Mouse (Mus musculus) embryonic facial prominence, embryonic 13.5 days (tissue): ENCODE results near the gene Omd. TPM values are rescaled to one million over a fixed set of nuclear protein-coding genes. Genes with fewer than 3 reads are reported as not detected.

Experiments used
- ATAC-seq: fragments of 200-750 bp; cut with Nextera tagmentation; 2 replicates; pipeline ENCODE4 v1.8.0; 2017; ENCODE audit warnings: low read depth; ENCODE audit not compliant: insufficient number of reproducible peaks, insufficient read depth, low FRiP score, low TSS enrichment
- H3K27ac ChIP-seq: fragments of 300-500 bp; sonication (generic); 2 replicates; pipeline ENCODE4 v1.5.1; 2015; ENCODE audit warnings: moderate library complexity, mild to moderate bottlenecking, inconsistent platforms
- H3K27me3 ChIP-seq: fragments of 300-500 bp; sonication (generic); 2 replicates; pipeline ENCODE4 v1.6.1; 2015; ENCODE audit warnings: mild to moderate bottlenecking, inconsistent platforms
- H3K36me3 ChIP-seq: fragments of 300-500 bp; sonication (generic); 2 replicates; pipeline ENCODE4 v1.6.1; 2015; ENCODE audit warnings: mild to moderate bottlenecking, inconsistent platforms
- H3K4me1 ChIP-seq: fragments of 300-500 bp; sonication (generic); 2 replicates; pipeline ENCODE4 v1.6.1; 2015; ENCODE audit warnings: inconsistent platforms
- H3K4me2 ChIP-seq: fragments of 300-500 bp; sonication (generic); 2 replicates; pipeline ENCODE4 v1.6.1; 2015; ENCODE audit warnings: moderate library complexity, mild to moderate bottlenecking, inconsistent platforms
- H3K4me3 ChIP-seq: fragments of 300-500 bp; sonication (generic); 2 replicates; pipeline ENCODE4 v1.5.1; 2015; ENCODE audit warnings: mild to moderate bottlenecking, inconsistent platforms
- H3K9ac ChIP-seq: fragments of 300-500 bp; sonication (generic); 2 replicates; pipeline ENCODE4 v1.6.1; 2015; ENCODE audit warnings: mild to moderate bottlenecking, inconsistent platforms
- H3K9me3 ChIP-seq: fragments of 300-500 bp; sonication (generic); 2 replicates; pipeline ENCODE4 v1.6.1; 2016; ENCODE audit warnings: inconsistent platforms
- WGBS: fragments of 180-500 bp; shearing (Covaris S2); methylation state at CpG from one replicate; pipeline ENCODE4 v1.1.7; 2015; ENCODE audit warnings: mixed read lengths; 5-methylcytosine and 5-hydroxymethylcytosine counted together
- polyA plus RNA-seq: library from polyadenylated mRNA; unstranded; fragments of >200 nt; fragmentation: Nextera tagmentation; extraction: Ambion mirVana; gene quantifications from 2 replicates; pipeline ENCODE4 v1.2.1, GENCODE M21; 2015

The Omd gene
- polyA plus RNA-seq, 1 experiment from 2014 or later, result 18.8 TPM

DNA sequence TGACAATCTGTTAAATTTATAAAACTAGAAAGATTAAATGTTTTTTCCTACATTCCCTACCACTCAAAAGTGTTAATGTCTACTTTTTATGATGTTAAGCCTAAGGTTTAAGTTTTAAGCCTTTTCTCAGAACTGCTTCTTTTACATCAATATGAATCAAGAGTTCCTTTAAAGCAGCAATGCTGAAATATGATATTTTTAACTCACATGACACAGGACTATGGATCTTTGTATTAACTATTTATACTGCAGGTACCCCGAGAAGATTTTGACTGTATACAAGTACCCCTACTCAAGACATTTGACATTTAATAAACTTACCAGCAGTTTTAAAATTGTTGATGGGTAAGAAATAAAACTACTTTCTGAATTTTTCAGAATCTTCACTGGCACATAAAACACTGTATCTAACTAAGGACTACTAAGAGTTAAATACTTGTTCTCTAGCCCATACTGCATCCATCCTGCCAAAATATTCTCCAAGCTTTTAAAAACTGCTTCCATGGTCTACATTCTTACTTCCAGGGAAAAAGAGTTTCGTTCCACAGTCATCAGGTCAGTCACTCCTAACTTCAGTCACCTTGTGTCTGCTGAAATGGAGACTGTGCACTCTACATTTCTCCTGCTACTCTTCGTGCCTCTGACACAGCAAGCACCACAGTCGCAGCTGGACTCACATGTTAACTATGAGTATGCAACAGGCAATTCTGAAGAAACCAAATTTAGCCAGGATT is 26.5 kb downstream of the Omd start:
- ATAC-seq, result no peak
- H3K4me3 ChIP-seq, result peak overlapping the region; percentile 35
- H3K27ac ChIP-seq, result peak overlapping the region; percentile 82
- peak overlapping the region; percentile 61; the same call in 1 of the 2 replicates for H3K9ac ChIP-seq
- 0 out of 2 replicates have a peak, but pooled peaks cover 5% of the 10 kb centered on the region for H3K36me3 ChIP-seq
- H3K4me2 ChIP-seq, result peak overlapping the region; percentile 51
- no peaks in the 10 kb centered on the region for H3K9me3 ChIP-seq
- H3K4me1 ChIP-seq, result peaks cover 3% of the 10 kb centered on the region; the same call in 1 of the 2 replicates
- no peaks in the 10 kb centered on the region for H3K27me3 ChIP-seq
- 38% methylated on average over 4 of the region's 4 CpGs for WGBS

DNA sequence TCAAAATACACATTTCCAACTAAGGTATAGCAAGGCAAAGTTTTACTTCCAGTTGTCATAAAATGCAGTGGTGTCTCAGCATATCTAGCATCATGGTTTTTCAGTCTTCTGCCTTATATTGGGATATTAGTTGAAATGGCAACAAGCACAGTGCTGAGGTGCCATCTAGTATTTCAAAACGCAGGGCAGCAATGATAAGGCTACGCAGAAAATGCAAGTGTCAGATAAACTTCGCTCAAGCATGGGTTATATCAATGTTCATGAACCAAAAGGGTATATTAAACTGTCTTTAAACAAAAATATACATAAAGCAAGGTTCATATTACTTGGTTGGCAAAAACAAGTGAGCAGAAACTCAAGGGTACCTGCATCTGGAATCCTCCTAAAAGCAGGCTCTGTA is 34.8 kb downstream of the Omd start:
- Histone ChIP-seq H3K27ac (no peak overlapping the region), H3K4me3 (no peak overlapping the region), H3K9ac (no peak overlapping the region), H3K27me3 (no peaks in the 10 kb centered on the region), H3K36me3 (peaks cover 19% of the 10 kb centered on the region; the same call in 1 of the 2 replicates), H3K4me2 (no peak overlapping the region), H3K4me1 (0 out of 2 replicates have a peak, but pooled peaks cover 3% of the 10 kb centered on the region), H3K9me3 (no peaks in the 10 kb centered on the region)
- no peak for ATAC-seq
- WGBS, result 89% methylated on average over 3 of the region's 3 CpGs

DNA sequence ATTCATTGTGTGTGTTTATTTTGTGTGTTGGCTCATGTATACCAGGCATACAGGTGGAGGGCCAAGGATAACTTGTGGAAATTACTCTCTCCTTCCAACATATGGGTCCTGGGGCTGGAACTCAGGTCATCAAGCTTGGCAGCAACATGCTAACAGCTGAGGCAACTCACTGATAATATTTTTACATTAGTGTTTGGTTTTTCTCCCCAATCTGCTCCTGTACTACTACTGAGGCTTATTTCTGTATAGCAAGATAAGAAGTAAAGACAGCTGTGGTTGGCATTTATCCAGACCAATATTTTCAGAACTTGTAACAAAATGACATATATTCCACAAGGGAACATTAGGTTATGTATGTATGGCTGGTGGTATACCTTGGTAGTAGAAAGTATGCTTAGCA is 36.1 kb downstream of the Omd start:
- Histone ChIP-seq H3K27ac (no peak overlapping the region), H3K4me2 (no peak overlapping the region), H3K9me3 (no peaks in the 10 kb centered on the region), H3K4me3 (no peak overlapping the region), H3K27me3 (no peaks in the 10 kb centered on the region), H3K9ac (no peak overlapping the region), H3K4me1 (0 out of 2 replicates have a peak, but pooled peaks cover 3% of the 10 kb centered on the region), H3K36me3 (peaks cover 16% of the 10 kb centered on the region; the same call in 1 of the 2 replicates)
- no peak for ATAC-seq

DNA sequence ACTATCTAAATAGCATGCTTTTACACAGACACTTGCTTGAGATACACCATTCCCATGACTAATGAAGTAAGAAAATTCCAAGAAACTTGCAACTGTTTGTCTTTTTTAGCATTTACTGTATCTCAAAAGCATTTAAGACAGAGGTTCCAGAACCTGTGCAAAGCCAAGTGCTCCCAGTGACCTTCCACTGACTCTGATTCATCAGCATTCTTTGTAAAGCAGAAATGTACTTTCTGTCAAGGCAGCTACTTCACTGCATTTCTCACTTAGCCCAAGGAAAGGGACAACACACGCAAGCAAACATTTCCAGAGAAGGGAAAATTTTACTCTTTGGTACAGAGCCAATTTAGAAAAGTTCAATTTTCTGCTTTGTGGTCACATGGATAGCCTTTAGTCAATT is 41.0 kb downstream of the Omd start:
- no peak overlapping the region for H3K27ac ChIP-seq
- H3K27me3 ChIP-seq, result no peaks in the 10 kb centered on the region
- ATAC-seq, result no peak
- H3K9me3 ChIP-seq, result no peaks in the 10 kb centered on the region
- no peaks in the 10 kb centered on the region for H3K4me1 ChIP-seq
- no peak overlapping the region for H3K4me3 ChIP-seq
- H3K4me2 ChIP-seq, result no peak overlapping the region
- 62% methylated on average over 1 of the region's 1 CpGs for WGBS
- no peak overlapping the region for H3K9ac ChIP-seq
- peaks cover 14% of the 10 kb centered on the region; the same call in 1 of the 2 replicates for H3K36me3 ChIP-seq

DNA sequence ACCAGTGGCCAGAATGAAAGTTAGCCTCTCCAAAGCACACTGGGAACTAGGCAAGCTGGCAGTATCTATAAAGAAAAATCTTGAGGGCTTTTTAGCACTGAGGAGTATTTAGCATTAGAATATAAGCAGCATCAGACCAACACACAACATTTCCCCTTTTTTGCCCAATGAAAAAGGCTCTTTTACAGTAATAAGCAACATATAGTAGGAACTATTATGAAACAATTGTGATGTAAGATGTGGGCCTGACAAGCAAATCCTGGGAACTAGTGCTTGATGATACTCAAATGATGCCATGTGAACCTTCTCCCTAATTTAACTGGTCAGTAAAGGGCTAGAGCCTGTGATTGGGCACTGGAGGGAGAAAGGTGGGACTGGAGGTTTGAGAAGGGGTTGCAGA is 45.9 kb downstream of the Omd start:
- no peak for ATAC-seq
- Histone ChIP-seq H3K4me1 (no peaks in the 10 kb centered on the region), H3K27me3 (no peaks in the 10 kb centered on the region), H3K27ac (no peak overlapping the region), H3K4me3 (no peak overlapping the region), H3K9me3 (no peaks in the 10 kb centered on the region), H3K9ac (no peak overlapping the region), H3K36me3 (no peaks in the 10 kb centered on the region), H3K4me2 (no peak overlapping the region)

DNA sequence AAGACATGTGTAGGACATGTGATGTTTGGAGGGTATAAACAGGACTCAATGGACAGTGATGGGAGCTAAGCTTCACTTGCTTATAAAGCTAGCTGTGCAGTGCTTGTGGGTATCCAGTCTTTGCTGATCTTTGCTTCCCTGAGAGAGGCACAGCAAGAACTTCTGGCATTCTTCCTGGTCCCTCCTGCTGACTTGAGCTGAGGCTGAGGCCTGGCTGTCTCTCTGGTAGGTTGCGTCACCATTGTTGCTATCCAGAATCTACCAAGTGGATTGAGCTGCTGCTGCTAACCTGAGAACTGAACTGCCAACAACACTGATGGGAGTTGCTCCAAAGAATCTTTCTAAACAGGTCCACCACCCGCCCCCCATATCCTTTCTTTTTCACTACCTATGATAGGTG is 46.8 kb downstream of the Omd start:
- Histone ChIP-seq H3K36me3 (no peaks in the 10 kb centered on the region), H3K27me3 (no peaks in the 10 kb centered on the region), H3K27ac (no peak overlapping the region), H3K9ac (no peak overlapping the region), H3K4me1 (no peaks in the 10 kb centered on the region), H3K4me3 (no peak overlapping the region), H3K4me2 (no peak overlapping the region), H3K9me3 (no peaks in the 10 kb centered on the region)
- no peak for ATAC-seq
- WGBS, result 88% methylated on average over 2 of the region's 2 CpGs

DNA sequence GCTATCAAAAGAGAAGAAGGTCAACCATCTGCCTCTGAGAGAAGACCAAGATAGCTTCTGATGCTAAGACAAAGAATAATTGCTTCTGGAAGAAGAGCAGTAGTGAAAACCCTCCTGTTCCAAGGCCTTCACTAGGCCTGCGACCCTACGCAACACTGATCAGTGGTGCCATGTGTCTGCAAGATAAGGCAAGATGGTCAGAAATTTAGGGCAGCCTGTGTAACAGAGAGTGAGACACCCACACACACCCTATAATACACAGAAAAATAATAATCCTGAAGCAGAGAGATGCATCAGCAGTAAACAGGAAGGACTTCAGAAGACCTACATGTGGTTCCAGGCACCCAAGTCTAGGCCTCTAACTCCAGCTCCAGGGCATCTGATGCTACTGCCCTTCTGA is 57.7 kb downstream of the Omd start:
- Histone ChIP-seq H3K9me3 (no peaks in the 10 kb centered on the region), H3K4me1 (peaks cover 3% of the 10 kb centered on the region; the same call in 1 of the 2 replicates), H3K36me3 (0 out of 2 replicates have a peak, but pooled peaks cover 3% of the 10 kb centered on the region), H3K27ac (no peak overlapping the region), H3K4me2 (no peak overlapping the region), H3K27me3 (no peaks in the 10 kb centered on the region), H3K9ac (no peak overlapping the region), H3K4me3 (no peak overlapping the region)
- WGBS, result 96% methylated on average over 2 of the region's 2 CpGs
- ATAC-seq, result no peak

Other genes starting within 250 kb of the Omd start
- 33.1 and 35.0 TPM in 2 replicates for gene Bicd2, start 240.9 kb upstream of the Omd start, polyA plus RNA-seq
- 13.7 and 14.4 TPM in 2 replicates for gene Ippk, start 161.2 kb upstream of the Omd start, polyA plus RNA-seq
- gene Tes3-ps, start 89.1 kb upstream of the Omd start, polyA plus RNA-seq, result 1.4 and 2.7 TPM in 2 replicates
- 1.3 and 1.4 TPM in 2 replicates for gene Ecm2, start 77.7 kb upstream of the Omd start, polyA plus RNA-seq
- gene Aspn, start 38.0 kb upstream of the Omd start, polyA plus RNA-seq, result 62.9 and 89.3 TPM in 2 replicates
- gene Ogn, start 25.6 kb downstream of the Omd start, polyA plus RNA-seq, result 90.4 and 112 TPM in 2 replicates
- gene Cenpp, start 70.3 kb downstream of the Omd start, polyA plus RNA-seq, result 27.2 and 29.4 TPM in 2 replicates
- 17.1 and 17.5 TPM in 2 replicates for gene Nol8, start 70.6 kb downstream of the Omd start, polyA plus RNA-seq
- 66.6 and 75.3 TPM in 2 replicates for gene Iars, start 99.6 kb downstream of the Omd start, polyA plus RNA-seq
- gene Gm30302, start 216.5 kb downstream of the Omd start, polyA plus RNA-seq, result not detected in 2 replicates